Mouse (Mus musculus) embryonic fibroblast, embryonic 13.5 days (primary cell): ENCODE results near the gene Ankdd1b.

ENCODE experiments used
- CTCF ChIP-seq: IDR thresholded peaks from 2 replicates; pipeline ENCODE4 v1.5.1; 2011; ENCODE audit warnings: mild to moderate bottlenecking, control low read depth, low read length, moderate library complexity, borderline replicate concordance; ENCODE audit not compliant: insufficient read depth
- POLR2A ChIP-seq: IDR thresholded peaks from 2 replicates; pipeline ENCODE4 v1.6.1; 2011; ENCODE audit warnings: low read depth, mild to moderate bottlenecking, control low read depth, low read length, moderate library complexity

DNA sequence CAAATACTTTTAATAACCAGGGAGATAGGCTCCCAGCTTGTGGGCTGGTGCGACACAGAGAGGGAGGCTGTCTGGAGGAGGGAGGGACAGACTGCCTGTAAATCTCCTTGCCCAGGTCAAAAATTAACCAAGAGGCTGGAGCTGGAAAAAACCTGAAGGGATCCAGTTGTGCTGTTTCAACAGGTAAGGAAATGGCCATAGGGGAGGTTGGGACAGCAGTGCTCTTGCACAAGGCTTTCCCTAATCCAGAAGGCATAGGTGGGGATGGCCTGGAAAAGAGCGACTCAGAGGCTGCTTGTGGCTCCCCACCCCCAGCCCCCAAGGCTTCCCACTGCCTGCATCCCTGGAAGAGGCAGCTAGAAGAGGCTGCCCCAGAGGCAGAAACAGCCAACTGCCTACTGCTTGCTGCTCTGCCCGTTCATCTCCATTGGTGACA lies 38.6 kb downstream of the Ankdd1b start:
- TF ChIP-seq POLR2A (no peak), CTCF (no peak)
